Mouse (Mus musculus): ENCODE measurements around the gene Cap2.

Cap2 gene

GRCm38 (mm10) chr13:46516183-46516582 lies 14.5 kb downstream of the Cap2 start:
- no peak for TF ChIP-seq GATA4 (IDR thresholded peaks at IDR 0.05; ENCODE audit: insufficient replicate concordance, low read length)

GRCm38 (mm10) chr13:46517211-46517685 lies 15.6 kb downstream of the Cap2 start:
- TF ChIP-seq GATA4 (IDR thresholded peaks at IDR 0.05; ENCODE audit: insufficient replicate concordance, low read length), result no peak

GRCm38 (mm10) chr13:46521482-46521881 lies 19.8 kb downstream of the Cap2 start:
- TF ChIP-seq GATA4 (IDR thresholded peaks at IDR 0.05; ENCODE audit: insufficient replicate concordance, low read length), result no peak

- no peak for TF ChIP-seq GATA4 (IDR thresholded peaks at IDR 0.05; ENCODE audit: insufficient replicate concordance, low read length)
These were observed 21.1 kb downstream of the Cap2 start for GRCm38 (mm10) chr13:46522798-46523197.

- no peak for TF ChIP-seq GATA4 (IDR thresholded peaks at IDR 0.05; ENCODE audit: insufficient replicate concordance, low read length)
These were observed 21.6 kb downstream of the Cap2 start for GRCm38 (mm10) chr13:46523235-46523634.

- no peak for TF ChIP-seq GATA4 (IDR thresholded peaks at IDR 0.05; ENCODE audit: insufficient replicate concordance, low read length)
These were observed 22.1 kb downstream of the Cap2 start for GRCm38 (mm10) chr13:46523712-46524111.

GRCm38 (mm10) chr13:46525295-46526255 lies 23.9 kb downstream of the Cap2 start:
- TF ChIP-seq GATA4 (IDR thresholded peaks at IDR 0.05; ENCODE audit: insufficient replicate concordance, low read length), result no peak

- TF ChIP-seq GATA4 (IDR thresholded peaks at IDR 0.05; ENCODE audit: insufficient replicate concordance, low read length), result no peak
These were observed 25.0 kb downstream of the Cap2 start for GRCm38 (mm10) chr13:46526645-46527044.

GRCm38 (mm10) chr13:46527340-46527739 lies 25.7 kb downstream of the Cap2 start:
- no peak for TF ChIP-seq GATA4 (IDR thresholded peaks at IDR 0.05; ENCODE audit: insufficient replicate concordance, low read length)

GRCm38 (mm10) chr13:46529037-46529436 lies 27.4 kb downstream of the Cap2 start:
- no peak for TF ChIP-seq GATA4 (IDR thresholded peaks at IDR 0.05; ENCODE audit: insufficient replicate concordance, low read length)

GRCm38 (mm10) chr13:46530546-46530945 lies 28.9 kb downstream of the Cap2 start:
- no peak for TF ChIP-seq GATA4 (IDR thresholded peaks at IDR 0.05; ENCODE audit: insufficient replicate concordance, low read length)

GRCm38 (mm10) chr13:46531676-46532075 lies 30.0 kb downstream of the Cap2 start:
- TF ChIP-seq GATA4 (IDR thresholded peaks at IDR 0.05; ENCODE audit: insufficient replicate concordance, low read length), result no peak

GRCm38 (mm10) chr13:46532276-46532675 lies 30.6 kb downstream of the Cap2 start:
- TF ChIP-seq GATA4 (IDR thresholded peaks at IDR 0.05; ENCODE audit: insufficient replicate concordance, low read length), result no peak

GRCm38 (mm10) chr13:46533342-46534129 lies 31.9 kb downstream of the Cap2 start:
- no peak for TF ChIP-seq GATA4 (IDR thresholded peaks at IDR 0.05; ENCODE audit: insufficient replicate concordance, low read length)

- TF ChIP-seq GATA4 (IDR thresholded peaks at IDR 0.05; ENCODE audit: insufficient replicate concordance, low read length), result no peak
These were observed 32.7 kb downstream of the Cap2 start for GRCm38 (mm10) chr13:46534171-46534968.
